Mouse (Mus musculus): ENCODE data around the gene Ascc1.

The Ascc1 gene

DNA sequence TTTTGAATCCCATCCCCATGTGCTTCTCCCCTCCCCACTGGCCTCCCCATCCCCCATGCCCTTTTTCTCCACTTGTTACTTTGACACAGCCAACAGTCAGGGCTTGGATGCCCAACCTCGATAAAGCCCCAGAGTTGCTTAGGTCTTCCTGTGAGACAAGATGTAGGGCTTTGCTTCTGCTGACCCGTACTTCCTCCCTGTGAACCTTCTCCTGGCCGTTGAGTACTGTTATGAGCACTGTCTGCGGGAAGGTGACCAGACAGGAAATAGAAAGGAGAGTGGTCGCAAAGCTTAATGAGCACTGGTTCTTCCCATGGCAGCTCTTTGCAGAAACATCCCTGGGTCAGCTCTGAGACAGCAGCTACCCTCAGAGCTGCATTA is 78.0 kb downstream of the Ascc1 start:
- DNase-seq, result no peak

GRCm38 (mm10) chr10:60080982-60081825 is 78.6 kb downstream of the Ascc1 start:
- DNase-seq, result peak; percentile 71

DNA sequence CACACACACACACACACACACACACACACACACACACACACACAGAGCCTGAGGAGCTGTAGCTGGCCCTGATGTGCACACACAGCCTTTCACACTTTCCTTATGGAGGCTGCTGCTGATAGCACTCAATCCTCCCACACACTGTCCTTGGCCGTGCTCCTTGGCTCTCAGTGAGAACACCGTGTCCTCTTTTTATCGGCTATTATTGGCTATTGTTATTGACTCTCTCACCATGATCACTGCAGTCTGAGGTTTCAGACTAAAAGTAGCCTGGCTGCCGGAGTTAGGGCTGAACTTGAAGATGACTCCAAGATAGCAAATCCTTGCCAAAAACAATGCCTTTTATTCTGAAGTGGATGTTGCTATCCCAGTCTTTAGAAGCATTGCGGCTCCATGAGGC is 79.3 kb downstream of the Ascc1 start:
- DNase-seq, result peak; percentile 19

- no peak for DNase-seq
These were observed 81.5 kb downstream of the Ascc1 start for GRCm38 (mm10) chr10:60084065-60084464.

- DNase-seq, result no peak
These were observed 89.7 kb downstream of the Ascc1 start for GRCm38 (mm10) chr10:60092311-60092710.

DNA sequence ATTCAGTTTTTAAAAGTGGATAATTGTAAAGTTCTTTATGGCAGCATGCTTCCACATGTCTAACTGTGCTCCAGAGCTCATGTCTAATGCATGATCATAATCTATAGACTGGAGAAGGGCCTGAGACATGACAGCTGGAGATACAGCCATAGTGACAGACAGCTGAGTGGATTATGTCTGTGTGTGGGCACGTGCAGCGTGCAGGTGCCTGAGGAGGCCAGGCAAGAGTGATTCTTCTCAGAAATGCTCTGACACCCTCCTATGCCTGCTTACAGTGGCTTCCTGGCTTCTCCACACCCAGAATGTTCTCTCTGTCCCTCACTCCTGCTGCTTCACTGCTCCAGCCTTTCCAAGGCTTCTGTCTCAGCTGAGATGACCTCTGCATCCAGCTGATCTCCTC is 91.1 kb downstream of the Ascc1 start:
- DNase-seq, result no peak

DNA sequence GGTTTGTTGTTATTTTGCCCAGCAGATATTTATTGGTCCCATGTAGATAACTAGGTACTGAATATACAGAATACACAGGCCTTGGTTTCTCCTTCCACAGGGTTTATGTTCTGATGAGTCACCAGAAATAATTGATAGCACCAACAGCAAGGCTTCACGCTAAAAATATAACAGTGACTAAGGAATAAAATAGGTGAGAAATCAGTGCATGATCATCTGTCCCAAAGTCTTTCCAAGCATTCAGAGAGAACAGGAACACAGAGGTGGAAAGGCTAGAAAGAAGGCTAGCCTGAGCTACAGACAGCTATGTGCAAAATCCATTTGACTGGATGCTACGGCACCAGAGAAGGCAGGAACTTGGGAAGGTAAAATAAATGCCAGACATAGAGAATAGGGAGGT is 93.0 kb downstream of the Ascc1 start:
- no peak for DNase-seq

DNA sequence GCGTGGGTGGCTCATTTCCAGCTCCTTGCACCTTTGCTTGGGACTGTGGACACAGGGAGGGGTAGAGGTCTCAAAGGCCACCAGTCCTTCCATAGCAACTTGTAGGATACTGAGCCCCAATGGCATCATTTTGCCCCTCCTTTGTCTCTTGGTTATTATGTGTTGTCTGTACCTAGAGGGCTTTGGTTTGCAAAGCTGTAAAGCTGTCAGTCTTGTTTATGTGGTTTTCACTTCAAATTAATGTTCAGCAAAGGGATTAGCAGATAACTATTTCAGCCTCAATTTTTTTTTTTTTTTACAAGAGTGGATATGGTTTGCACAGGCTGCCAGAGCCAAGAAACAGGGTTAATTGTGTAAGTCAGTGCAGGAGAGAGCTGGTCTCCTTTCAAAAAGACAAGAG is 93.7 kb downstream of the Ascc1 start:
- DNase-seq, result no peak

DNA sequence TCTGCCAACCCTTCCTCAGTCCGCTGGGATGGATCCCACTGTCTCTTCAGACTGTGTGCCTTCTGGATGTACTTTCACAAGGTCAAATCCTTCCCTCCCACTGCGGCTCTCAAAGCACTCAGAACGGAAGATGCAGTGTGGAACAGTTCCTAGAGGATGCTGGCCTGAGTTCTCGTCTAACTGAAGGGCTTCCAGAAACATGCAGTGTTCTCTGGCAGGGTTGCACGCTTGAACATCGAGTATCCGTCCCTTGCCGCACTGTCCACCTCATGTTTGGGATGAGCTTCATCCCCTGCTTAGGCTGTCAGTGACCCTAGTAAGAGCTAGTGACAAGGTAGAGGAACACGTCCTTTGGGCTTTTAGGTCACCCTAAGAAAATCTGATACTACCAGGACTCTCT is 94.5 kb downstream of the Ascc1 start:
- no peak for DNase-seq

DNA sequence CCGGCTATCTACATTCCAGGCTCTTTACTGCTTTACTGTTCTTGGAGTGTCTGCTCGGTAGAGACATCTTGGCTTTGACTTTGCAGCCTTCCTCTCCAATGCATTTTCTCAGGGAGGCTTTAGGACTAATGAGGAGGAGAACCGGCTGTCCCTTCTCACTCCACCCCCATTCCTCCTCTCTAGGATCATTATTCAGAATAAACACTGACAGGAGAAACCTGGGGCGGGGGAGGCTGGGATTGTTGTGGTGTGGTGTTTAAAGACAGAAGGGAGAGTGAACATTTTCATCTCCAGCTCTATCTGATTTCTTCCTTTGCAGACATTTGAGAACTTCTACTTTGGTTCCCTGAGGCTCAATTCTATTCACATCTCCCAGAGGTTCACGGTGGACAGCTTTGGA is 95.2 kb downstream of the Ascc1 start:
- DNase-seq, result no peak

GRCm38 (mm10) chr10:60105391-60106145 is 103.0 kb downstream of the Ascc1 start:
- DNase-seq, result no peak

DNA sequence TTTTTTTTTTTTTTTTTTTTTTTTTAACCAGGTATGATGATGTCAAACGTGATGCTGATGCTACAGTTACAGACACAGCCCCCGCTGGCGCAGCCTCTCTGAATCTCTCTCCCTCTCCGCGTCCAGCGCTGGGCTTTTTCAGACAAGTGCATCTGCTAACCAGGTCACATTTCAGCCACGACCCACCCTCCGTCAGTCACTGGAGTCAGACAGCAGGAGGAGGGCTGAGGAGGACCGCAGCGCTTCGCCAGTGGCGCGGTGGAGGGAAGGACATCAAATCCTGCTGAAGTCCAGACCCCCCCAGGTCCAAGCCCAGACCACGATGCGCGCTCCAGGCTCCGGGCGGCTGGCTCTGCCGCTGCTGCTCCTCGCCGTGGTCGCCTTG is 103.5 kb downstream of the Ascc1 start, which contains the start of gene Spock2:
Gene Spock2, plus strand, starts transcription at position 74 of the 385 bp plus-strand sequence.
- no peak for DNase-seq

DNA sequence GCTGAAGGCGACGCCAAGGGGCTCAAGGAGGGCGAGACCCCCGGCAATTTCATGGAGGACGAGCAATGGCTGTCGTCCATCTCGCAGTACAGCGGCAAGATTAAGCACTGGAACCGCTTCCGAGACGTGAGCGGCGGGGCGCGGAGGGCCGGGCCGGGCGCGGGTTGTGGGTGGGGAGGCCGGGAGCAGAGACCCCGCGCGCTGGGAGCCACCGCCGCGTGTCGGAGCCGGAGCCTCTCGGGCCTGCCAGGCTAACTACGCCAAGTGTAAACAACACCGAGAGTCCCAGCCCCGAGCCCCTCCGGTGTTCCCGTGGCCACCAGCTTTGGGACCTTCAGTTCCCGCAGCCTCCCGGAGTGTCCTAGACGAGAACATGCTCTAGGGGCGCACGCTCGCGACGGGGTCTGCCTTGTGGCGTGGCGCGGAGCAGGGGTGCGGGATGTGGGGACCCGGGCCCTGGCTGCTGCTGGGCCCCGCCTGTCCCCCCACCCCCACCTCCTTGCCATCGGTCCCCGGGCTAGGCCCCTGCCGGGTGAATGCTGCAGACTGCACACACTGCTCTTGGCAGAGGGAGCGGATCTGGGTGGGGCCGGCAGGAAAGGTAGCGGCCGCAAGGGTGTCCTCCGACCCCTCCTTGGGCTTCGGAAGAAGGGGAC is 104.1 kb downstream of the Ascc1 start:
- no peak for DNase-seq

GRCm38 (mm10) chr10:60107448-60107847 is 104.8 kb downstream of the Ascc1 start:
- DNase-seq, result no peak

DNA sequence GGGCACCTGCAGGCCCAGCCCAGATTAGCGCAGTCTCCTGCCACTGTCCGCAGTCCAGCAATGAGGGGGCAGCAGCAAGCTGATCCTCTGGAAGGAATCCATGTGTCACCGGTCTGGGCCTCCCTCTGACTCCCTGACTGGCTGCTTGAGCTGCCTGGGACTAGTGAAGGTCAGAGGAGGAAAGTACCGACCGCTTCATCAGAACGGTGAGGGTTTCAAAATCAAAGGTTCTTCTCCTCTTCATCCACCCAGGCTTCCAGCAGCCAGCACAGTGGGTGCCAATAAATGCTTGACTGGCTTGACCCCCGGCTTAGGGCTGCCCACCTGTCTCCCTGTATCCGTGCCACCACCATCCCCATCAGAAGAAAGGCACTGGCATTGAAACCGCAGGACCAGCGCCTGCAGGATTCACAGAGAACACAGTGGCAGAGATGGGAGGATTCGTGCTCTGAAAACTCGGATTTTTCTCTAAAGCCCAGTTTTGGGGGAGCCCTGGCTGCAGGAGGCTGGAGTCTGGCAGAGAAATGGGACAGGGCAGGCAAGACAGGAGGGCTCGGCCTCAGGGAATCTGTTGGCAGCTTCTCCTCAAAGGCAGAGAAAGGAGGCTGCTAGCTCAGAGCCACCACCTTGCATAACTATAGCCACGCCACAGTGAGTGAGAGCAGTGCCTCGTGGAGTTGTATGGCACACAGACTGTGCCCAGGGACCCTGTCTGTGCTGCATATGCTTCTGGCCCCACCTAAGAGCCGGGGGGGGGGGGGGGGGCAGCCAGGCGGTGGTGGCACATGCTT is 105.9 kb downstream of the Ascc1 start:
- no peak for DNase-seq

DNA sequence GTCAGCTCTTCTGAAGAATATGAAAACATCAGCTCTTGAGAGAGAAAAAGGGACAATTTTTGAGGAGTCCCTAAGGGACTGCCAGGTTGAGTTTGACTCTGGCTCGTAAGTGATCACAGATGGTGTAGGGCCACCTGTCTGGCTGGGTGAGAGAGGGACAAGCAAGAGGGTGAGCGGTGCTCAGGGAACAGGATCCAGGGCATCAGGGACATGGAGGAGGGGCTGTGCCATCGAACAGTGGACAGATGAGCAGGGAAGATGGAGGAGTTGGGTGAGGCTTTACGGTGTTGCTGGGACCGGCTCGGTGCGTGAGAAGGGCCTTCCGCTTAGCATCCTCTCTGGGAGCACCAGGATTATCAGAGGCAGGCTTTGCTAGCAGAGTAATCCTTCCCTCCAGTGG is 106.7 kb downstream of the Ascc1 start:
- no peak for DNase-seq

DNA sequence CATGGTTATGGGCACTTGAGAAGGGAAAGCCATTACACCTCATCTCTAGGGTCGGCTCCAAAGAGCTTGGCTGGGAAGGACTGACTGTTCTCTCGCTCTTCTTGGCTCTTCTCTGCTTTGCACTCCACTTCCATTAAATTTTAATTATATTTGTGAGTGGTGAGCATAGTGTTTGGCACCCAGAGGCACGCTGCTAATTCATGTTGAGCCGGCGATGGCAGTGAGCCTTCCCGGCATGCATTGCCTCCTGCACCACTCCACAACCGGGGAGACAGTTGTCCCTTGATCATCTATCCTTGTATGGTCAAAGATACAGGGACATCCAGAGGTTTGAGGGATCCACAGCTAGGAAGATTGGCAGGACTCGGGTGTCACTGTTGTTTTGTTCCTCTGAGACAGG is 107.4 kb downstream of the Ascc1 start:
- no peak for DNase-seq

GRCm38 (mm10) chr10:60110908-60111475 is 108.4 kb downstream of the Ascc1 start:
- DNase-seq, result no peak

DNA sequence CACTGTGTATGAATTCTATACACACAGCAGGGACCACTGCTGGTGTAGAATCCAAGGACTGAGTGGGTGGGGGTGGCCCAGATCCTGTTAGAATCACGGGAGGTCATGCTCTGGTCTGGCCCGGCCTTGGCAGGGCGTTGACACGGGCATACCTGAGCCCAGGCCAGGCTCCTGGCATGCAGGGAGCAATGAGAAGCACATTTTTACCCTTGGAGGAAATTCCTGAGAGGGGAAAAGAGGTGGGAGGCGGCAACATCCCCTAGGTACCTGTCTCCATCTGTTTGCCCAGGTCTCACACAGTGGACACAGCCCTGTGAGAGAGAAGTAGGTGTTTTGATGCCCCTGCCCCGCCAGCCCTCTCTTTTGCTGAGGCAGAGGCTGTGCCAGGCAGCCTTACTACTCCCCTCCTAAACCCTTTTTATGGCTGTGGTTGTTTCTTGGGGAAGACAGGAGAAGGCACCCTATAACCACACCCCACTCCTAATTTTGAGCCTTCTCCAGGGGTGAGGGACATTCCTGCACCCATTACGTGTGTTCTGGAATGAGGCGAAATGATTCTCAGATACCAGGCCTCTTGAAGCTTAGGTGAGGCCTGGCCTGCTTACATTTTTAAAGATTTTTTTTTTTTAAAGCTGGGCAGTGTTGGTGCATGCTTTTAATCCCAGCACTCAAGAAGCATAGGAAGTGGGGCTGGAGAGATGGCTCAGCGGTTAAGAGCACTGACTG is 111.5 kb downstream of the Ascc1 start:
- DNase-seq, result no peak

DNA sequence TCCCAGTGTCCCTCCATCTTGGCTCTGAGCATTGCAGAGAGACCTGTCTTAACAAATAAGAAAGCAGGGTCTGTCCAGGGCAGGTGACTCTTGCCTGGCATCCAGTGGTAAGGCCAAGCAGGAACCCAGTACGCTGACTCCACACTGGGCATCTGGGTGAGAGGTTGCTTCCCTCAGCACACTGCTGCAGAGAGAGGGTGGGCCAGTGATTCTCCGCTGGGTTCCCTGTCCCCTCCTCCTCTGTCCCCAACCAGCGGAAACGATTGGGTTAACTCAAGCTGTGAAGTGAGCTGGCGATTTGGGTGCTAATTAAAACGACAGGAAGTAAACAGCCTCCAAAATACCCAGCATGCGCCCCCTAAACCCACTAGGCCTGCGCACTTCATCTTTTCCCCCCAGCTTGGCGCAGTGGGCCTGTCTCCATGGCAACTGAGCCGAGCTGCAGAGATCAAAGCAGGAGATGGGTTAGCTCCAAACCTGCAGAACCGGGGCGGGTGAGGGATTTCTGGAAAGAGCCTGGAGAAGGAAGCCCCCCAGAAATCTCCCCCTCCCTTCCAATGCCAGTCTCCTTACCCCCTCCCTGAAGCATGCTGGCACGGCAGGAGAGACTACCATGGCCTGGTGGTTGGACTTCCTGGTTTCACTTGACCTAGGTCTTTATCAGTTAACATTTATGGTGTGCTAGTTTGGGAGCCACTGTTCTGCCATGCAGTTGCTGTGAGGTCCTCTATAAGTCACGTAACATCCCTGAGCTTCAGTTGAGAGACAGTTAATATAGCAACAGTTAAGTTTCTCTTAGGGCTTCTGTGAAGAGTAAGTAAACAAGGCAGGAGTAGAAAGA is 113.0 kb downstream of the Ascc1 start:
- DNase-seq, result no peak

DNA sequence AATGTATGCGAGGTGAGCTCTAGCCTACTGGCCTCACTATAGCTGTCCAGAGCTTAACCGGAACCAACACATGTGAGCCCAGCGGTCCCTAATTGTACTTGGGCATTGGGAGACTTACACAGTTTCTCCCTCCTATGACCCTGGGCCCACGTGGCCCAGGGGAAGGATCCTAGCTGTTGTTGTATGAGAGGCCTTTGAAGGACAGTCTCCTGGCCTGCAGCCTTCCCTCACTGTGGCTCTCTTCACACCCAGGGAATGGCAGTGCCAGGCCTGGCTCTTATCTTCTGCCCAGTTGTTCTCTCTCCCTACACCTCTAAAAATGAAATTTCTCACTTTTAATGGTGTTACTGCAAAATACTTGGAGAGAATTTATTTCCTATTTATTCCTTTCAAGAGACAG is 114.4 kb downstream of the Ascc1 start:
- no peak for DNase-seq

Measured in kidney, adult 11 months (tissue).